Mouse (Mus musculus): ENCODE measurements around the gene Myl6. TPM values are rescaled to one million over a fixed set of nuclear protein-coding genes. Genes with fewer than 3 reads are reported as not detected.
A peak's percentile ranks its signal among the peaks of the same experiment; 100 is the strongest.

Gene Myl6
- total RNA-seq, 2 experiments from 2014 or later = 253 to 273 TPM

DNA sequence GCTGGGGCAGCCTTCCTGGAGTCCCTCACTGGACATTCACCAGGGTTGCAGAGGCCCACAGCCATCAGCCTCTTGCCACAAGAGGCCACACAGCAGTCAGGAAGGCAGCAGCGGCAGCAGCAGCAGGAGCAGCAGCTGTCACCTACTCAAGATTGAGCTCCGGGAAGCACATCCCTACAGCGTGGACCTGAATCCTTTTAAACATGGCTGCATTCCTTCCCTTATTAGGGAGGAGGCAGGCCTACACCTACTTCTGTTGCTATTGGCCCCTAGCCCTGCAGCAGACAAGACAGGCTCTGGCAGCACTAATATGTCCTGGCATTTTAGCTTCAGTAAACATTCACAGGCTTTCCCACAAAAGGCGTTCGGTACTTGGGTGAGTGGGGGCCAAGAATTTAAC is 3.7 kb downstream of the Myl6 start:
- DNase-seq = peak; percentile 57 to 64

DNA sequence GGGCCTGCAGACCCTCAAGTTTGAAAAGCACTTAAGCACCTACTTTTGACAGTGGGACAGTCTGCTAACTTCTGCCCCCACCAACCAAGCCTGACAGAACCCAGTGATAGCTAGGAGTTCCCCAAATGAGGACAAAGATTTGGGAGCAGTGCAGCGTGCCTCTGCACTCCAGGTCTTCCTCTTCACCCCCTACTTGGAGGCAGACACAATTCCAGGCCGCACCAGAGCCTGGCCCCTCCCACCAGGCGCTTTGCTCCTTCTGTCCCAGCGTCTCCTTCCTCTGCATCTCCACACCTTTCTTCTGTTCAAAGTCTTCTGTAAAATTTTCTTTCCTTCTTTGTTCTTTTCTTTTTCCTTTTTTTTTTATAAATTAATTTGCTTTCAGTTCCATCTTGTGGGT is 4.2 kb downstream of the Myl6 start:
- DNase-seq = no peak

DNA sequence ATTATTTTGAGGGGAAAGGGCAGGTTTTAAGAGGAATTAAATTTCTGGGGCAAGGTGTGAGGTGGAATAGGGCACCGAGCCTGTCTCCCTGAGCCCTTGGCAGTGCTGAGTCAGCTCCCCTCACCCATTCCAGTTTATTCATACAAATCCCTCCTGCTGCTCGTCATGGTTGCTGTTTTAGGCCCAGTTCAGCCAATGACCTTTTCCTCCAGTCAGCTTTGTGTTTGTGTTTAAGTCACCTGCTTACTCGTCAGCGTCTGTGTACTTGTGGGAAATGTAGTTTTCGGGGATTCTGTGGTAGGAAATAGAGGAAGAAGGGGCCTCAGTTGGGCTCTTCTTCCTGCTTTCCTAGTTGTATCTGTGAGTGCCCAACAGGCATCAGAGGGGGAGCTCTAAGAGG is 4.6 kb downstream of the Myl6 start:
- DNase-seq = no peak

DNA sequence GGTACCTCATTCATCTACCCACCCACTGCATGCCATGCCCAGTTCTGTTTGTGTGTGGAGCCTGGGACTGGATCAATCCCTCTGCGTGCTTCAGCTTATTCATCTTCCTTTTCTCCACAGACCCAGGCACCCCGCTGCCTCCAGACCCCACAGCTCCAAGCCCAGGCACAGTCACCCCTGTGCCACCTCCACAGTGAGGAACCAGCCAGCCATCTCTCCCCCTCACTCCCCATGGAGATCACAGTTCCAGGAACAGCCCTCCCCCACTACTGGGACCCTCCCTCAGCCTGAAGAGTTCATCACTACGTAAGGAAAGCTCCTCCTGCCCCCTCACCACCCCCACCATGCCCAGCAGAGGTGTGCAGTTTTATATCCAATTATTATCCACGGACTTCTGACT is 5.2 kb downstream of the Myl6 start:
- DNase-seq = no peak

DNA sequence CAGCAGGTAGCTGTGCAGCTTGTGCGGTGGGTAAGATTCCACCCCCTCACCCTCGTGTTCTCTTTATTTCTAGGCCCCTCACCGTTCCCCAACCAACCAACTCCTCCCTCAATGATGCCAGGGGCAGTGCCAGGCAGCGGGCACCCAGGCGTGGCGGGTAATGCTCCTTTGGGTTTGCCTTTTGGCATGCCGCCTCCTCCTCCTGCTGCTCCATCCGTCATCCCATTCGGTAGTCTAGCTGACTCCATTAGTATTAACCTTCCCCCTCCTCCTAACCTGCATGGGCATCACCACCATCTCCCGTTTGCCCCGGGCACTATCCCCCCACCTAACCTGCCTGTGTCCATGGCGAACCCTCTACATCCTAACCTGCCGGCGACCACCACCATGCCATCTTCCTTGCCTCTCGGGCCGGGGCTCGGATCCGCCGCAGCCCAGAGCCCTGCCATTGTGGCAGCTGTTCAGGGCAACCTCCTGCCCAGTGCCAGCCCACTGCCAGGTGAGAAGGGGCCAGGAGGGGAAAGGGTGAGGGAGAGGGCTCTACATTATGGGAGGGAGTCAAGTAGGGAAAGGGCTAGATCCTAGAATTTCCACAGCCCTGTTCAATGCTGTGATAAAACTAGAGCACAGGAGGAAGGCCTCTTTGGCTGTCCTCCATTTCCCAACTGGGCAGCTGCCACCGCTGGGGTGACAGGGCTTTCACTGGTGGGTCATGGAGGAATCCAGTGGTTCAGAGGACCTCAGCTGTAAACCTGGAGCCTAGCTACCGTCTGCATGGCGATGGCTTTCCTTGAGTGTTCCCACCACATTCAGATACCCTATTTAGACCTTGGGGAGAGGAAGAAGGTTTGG is 5.9 kb downstream of the Myl6 start:
- no peak for DNase-seq

DNA sequence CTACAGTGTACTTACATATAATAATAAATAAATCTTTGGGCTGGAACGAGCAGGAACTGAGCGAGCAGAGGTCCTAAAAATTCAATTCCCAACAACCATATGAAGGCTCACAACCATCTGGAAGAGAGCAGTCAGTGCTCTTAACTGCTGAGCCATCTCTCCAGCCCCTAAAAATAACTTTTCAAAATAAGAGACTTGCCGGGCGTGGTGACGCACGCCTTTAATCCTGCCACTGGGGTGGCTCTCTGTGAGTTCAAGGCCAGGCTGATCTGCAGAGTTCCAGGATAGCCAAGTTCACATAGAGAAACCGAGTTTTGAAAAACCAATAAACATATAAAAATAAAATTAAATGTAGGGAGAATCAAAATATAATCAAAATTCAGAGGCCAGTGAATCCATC is 7.6 kb downstream of the Myl6 start:
- no peak for DNase-seq

DNA sequence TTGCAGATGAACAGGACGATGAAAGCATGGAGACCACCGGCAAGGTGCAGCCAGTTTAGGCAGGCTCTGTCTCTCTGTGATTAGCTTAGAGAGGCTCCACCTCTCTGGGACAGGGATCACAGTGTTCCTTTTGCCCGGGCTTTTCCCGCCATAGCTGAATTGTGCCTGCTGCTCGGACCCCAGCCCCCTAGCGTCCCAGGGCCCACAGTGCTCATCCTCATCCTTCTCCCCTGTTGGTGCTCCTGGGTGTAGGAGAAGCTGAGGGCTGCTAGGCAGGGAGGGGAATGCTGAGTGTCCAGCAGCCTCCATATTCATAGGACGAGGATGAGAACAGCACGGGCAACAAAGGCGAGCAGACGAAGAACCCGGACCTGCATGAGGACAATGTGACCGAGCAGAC is 19.6 kb downstream of the Myl6 start:
- no peak for DNase-seq

DNA sequence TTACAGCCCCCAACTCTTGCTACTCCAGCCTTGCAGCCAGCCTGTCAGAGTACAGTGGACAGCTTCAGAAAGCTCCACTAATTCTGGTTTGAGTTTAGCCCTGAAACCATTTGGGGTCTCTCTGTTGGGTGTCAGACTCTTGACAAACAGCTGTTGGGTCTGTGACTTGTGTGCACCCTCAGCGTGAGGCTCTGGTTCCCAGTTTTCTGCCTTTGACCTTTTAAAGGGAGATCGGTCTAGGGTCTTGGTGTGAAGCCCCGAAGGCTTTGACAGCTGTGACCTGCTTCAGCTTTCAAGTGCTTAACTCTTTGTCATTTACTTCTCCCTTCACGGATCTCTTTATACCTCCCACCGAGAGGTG is 33.7 kb downstream of the Myl6 start:
- no peak for DNase-seq

DNA sequence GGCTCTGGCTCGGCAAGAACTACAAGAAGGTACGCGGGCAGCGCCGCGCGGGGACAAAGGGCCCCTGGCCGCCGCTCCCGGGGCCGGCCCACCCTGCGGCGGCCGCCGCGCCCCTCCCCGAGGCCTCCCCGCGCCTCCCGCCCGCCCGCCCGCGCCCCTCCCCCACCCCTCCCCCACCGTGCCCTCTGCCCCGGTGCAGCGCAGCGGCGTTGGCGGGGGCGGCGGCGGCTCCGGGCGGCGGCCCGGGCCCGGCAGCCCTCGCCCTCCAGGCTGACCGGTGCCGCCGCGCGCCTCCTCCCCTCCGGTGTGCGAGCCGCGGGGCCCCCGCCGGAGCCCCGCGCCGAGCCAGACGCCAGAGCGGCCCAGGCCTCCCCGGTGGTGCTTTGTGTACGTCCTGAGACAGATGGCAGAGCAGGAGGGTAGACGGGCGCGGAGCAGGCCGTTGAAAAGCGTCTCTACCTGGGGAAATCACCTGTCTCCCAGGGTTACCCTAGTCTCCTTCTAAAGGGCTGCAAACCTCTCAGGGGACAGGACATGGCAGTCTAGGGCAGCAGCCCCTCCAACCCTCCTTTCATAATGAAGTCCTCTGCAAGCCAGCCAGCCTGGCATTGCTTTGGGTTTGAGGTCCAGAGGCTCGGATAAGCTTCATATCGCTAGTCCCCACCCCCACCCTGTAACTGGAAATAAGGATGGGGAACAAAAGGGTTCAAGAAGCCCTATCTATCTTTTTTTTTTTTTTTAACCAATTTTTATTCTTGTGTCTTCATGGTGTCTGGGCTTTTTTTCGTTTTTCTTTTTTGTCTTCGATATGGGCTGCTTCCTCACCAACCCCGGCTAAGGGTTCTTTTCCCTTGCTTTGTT is 34.3 kb downstream of the Myl6 start:
- peak; percentile 29 to 59 for DNase-seq

DNA sequence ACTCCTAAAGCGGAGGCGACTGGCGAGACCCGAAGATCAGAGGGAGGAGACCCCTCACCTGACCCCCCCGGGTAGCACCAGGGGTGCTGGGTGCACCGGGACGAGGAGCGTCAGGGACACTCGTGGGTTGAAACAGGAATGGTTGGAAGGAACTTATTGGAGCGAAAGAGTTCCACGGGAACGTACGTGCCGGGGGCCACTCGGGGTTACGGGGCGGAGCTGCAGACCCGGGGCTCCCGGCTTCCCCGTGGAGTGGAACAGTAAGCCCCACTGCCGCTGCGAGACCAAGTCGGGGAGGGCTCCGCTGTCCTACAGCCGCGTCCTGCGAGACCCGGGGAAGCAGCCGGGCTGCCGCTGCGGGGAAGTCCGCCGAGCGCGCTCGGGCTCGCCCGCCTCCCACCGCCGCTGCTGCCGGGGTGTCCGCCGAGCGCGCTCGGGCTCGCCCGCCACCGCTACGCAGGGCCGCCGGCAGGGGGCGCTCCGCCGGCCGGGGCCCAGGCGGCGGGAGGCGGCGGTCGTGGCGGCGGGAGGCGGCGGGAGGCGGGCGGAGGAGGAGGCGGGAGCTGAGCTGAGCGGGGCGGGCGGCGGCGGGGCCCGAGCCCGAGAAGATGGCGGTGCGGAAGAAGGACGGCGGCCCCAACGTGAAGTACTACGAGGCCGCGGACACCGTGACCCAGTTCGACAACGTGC is 35.1 kb downstream of the Myl6 start, which contains the start of gene Smarcc2:
Gene Smarcc2, plus strand, starts transcription at position 530 of the 690 bp plus-strand sequence.
- DNase-seq = peak; percentile 84 to 91

DNA sequence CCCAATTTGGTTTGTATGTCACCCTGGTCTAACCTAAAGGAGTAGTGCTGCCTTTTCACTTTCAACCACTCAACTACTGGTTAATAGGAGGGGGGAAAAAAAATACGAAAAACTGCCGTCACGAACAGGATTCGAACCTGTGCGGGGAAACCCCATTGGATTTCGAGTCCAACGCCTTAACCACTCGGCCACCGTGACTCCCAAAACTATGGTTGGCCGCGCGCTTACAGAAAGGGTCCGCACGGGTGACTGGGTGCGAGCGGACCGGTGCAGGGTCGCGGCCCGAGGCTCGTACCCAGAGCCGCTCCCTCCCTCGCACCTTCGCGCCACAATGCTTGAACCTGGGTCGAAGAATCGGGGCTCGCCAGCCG is 35.6 kb downstream of the Myl6 start:
- DNase-seq = peak; percentile 88 to 97

DNA sequence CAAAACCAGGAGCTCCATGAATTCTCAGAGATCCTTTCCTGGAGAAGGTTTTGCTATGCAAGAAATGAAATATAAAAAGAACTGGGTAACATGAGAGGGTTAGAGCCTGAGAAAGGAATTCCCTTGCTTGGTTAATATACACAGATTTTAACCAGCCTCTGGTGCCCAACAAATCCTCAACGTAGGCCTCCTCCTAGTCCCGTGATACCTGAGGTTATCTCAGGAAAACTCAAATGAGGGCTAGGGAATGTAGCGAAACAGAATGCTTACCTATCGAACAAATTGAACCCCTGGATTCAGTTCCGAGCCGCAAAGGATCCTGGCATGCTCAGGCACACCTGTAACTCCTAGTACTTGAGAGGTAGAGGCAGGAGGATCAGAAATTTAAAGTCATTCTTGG is 36.3 kb downstream of the Myl6 start:
- DNase-seq = no peak

DNA sequence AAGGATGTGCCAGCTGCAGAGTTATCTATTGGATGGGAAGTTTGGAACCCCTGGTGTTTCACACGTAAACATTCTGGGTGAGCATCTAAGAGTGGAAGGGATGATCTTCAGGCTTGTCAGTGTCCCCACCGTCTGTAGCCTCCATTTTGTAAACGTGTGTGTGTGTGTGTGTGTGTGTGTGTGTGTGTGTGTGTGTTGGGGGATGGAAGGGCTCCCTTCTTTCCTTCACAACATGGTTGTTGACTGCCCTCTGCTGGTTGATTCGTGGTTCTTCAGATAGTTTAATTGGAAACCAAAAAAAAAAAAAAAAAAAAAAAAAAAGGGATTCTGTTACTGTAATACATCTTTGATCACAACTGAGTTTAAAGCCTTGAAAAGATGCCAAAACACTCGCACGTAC is 38.7 kb downstream of the Myl6 start:
- peak; percentile 76 to 87 for DNase-seq

DNA sequence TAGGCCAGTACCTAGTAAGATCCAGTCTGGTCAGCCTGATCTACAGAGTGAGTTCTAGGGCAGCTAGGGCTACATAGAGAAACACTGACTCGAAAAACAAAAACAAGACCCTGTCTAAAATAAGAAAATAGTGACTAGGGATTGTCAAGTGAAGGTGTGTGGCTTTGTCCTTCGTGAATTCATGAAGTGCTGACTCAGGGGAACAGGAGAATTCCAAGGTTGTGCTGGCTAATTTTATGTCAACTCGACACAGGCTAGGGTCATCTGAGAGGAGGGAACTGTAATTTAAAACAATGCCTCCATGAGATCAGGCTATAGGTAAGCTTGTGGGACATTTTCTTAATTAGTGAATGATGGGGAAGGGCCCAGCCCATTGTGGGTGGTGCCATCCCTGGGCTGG is 39.5 kb downstream of the Myl6 start:
- DNase-seq = no peak

DNA sequence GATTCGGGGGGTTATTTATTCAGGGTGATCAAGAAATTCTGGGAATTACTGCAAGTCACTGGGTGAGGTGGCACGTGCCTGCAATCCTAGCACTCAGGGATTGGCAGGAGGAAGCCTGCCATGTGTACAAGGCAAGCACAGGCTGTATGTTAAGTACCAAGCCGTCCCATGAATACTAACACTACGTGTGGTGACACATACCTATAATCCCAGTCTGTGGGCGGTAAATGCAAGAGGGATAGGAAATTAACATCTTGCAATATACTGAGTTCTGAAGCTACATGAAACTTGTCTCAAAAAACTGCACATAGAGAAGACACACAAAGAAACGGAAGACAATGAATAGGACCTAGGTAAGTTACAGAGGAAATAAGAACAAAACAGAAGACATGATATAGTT is 42.9 kb downstream of the Myl6 start:
- DNase-seq = no peak

DNA sequence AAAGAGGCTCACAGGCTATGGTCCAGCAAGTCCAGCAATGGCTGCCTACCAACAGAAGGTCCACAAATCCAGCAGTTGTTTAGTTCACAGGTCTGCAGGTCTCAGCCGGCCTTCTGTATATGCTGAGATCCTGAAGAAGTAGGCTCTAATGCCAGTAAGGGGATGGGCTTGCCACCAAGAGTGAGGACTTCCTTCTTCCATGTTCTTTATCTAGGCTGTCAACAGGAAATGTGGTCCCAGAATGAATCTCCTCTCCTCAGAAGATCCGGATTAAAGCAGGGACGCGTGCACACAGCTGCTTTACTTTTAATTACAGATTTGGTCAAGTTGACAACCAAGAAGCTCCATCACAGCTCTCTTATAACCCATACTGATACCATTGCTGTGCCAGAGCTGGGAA is 48.5 kb downstream of the Myl6 start:
- DNase-seq = peak in 1 of 2 experiments; percentile 30

DNA sequence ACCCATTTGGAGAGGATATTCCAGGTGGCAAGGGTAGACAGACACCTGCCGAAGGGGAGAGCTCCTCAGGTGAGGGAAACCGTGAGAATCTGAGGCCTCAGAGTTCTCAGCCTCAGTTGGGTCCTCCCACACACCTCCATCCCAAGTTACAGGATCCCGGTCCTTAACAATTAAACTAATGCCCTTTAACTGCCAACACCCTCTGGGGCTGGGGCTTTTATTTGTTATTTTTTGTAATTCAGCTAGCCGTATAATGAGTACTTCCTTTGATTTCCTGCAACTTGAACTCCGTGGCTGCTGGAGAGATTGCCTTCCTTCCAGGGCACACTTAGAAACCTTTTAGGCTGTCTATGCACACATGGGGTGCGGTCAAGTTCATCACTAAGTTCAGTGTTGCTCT is 49.6 kb downstream of the Myl6 start:
- no peak for DNase-seq

DNA sequence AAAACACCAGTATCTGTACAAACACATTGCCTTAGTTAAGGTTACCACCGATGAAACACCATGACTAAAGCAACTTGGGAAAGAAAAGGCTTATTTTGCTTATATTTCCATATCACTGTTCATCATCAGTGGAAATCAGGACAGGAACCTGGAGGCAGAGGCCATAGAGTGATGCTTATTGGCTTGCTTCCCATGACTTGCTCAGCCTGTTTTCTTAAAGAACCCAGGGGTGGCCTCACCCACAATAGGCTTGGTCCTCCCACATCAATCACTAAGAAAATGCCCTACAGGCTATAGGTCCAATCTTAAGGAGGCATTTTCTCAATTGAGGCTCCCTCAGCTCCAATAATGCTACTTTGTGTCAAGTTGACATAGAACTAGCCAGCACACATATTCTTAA is 51.2 kb downstream of the Myl6 start:
- DNase-seq = no peak

DNA sequence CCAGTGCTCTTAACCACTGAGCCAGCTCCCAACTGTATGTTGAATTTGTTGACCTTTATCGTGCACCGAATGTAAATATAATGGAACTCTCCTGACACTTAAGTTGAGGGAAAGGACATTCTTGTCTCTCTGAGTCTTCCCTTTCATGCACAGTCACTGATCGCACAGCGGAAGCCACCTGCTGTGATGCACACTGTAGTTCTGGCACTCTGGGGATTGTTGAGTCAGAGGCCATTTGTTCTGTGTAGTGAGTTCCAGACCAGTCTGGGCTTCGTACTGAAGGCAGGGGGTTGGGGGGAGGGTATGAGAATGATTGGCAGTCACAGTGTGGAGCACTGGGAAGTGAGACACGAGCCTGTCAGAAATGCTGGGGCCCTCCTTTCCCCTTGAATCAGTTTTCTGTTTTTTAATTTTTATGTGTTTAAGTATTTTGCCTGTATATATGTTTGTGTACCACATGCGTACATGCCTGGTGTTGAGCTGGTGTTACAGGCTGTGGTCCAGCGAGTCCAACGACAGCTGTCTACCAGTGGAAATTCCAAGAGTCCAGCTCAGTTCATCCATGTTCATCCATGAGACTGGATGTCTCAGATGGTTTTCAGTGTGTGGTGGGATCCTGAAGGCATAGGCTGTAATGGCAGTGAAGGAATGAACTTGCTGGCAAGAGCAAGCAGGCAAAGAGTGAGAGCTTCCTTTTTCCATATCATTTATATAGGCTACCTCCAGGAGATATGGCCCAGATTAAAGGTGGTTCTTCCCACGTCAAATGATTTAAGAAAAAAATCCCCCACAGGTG is 52.4 kb downstream of the Myl6 start:
- DNase-seq = no peak
